Mouse (Mus musculus): ENCODE results near the gene Mas1.
"Not testable (repeated sequence)": the region's sequence is repeated elsewhere in the genome, so short reads cannot be mapped to it uniquely, and the experiment has no call there.

The Mas1 gene

DNA sequence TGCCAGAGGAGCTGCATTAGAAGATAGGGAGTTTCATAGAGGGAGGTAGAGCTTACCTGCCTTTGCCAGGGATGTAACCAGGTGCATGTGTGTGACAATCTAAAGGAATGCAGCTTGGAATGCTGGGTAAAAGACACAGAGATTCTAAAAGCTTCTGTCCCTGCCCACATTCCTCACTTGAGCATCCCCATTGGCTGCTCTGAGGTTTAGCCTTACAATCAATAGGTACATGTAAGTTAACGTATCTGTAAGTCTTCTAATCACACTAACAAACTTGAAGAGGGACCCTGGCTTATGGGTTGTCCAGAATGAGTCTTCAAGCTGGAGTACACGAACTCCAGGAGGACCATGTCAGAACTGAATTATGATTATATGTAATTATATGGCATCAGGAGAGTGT lies at the start of gene Mas1:
Mas1 (minus strand) TSS at position 101 of the 400 bp plus-strand sequence.
- no peak for DNase-seq (ENCODE audit: low read depth)

DNA sequence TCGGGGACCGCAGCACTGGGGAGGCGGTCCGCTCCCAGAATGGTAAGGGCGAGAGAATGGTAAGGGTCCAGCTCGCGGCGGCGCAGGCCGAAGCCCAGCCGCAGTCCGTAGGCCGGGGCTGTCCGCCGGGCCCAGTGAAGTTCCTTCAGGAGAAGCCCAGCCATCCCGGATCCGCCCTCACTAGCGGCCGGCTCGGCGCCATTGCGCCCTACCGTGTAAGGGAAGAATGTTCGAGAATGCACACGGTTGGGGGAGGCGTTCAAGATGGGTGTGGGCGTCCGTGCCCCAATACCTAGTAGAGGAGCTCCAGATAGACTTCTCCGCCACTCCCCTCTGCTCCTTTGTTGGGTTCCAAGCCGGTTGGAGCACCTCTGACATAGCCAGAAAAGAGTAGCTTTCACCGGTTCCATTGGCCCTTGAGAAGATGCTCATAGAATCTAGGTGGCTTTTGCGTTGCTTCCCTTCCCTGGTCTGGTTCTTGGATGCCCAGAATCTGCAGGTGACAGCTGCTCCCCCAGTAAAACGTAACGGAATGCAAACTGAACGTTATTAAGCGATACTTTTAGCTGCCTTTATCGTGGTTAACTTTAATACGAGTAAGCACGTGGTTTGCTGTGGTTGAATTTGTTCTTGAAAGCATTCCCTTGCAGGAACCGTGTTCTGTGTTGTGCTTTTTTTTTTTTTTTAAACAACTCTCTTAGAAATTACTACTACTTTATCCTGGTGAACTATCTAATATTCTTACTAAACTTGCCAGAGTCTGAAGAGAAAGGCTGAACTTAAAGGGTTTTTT lies 48.8 kb upstream of the Mas1 start:
- peak; percentile 67 for DNase-seq (ENCODE audit: low read depth)

DNA sequence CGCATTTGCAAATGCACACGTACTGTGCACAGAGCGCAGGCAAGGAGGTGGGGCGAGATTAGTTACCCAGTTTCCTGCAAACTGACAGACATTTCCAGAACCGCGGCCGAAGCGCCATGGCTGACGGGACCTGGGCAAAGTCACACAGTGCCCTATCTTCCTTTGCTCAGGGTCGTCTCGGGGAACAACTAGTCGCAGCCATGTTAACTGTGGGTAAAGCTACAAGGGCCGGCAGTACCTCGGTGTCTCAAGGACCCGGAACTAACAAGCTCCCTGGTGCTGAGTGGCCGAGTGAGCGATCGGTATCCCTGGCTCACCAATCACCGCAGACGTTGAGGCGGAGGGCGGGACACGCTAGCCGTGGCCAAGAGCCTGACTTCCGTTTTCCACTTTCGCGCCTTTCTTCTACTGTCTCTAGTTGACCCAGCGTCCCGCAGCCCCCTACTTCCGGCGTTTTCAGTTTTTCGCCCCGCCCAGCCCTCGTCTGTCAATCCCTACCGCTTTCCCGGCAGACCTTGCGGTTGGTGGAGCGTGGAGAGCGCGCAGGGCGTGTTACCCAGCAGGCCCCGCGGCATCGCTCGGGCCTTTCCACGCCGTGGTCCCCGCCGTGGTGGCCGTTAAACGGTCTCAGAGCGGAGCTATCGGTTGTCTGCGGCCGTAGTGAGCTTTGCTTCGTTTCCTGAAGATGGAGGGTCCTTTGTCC lies 48.1 kb upstream of the Mas1 start, which contains the start of gene Mrpl18:
Mrpl18 (minus strand) TSS at position 465 of the 703 bp plus-strand sequence.
- DNase-seq (ENCODE audit: low read depth): peak; percentile 99

DNA sequence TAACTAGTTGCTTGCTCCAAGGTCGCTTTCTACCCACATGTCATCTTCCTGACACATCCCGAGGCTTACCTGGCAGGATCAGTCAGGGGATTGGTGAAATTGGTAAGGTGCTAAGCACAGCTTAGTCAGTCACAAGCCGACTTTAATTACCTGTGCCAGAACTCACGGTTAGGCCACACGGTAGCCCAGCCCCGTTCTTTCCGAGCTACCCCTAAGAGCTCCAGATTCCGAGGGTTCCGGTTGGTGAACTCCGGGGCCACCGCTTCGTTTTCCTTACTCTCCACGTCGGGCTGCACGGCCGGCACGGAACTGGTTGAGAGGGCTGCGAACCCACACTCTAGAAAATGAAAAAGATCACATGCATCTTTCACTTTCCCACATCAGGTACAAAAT lies 47.5 kb upstream of the Mas1 start, which contains the start of gene Tcp1:
Tcp1 (plus strand) TSS at position 214 of the 393 bp plus-strand sequence.
- no peak for DNase-seq (ENCODE audit: low read depth)

DNA sequence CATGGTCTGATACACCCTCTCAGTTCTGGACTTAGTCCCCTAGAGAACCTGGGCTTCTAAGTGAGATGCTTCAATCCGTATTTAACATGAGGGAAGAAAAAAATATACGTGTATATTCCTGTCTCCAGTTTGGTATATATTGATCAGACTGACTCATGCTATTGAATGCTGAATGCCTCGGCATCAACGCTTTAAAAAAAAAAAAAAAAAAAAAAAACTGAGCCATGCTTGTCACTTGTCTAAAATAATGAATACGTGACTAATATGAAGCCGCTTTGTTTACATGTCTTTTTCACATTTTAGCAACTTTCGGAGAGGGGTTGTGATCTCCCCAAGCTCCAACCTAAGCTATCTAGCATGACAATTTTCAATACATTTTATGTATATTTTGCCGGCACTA lies 42.4 kb upstream of the Mas1 start:
- no peak for DNase-seq (ENCODE audit: low read depth)

DNA sequence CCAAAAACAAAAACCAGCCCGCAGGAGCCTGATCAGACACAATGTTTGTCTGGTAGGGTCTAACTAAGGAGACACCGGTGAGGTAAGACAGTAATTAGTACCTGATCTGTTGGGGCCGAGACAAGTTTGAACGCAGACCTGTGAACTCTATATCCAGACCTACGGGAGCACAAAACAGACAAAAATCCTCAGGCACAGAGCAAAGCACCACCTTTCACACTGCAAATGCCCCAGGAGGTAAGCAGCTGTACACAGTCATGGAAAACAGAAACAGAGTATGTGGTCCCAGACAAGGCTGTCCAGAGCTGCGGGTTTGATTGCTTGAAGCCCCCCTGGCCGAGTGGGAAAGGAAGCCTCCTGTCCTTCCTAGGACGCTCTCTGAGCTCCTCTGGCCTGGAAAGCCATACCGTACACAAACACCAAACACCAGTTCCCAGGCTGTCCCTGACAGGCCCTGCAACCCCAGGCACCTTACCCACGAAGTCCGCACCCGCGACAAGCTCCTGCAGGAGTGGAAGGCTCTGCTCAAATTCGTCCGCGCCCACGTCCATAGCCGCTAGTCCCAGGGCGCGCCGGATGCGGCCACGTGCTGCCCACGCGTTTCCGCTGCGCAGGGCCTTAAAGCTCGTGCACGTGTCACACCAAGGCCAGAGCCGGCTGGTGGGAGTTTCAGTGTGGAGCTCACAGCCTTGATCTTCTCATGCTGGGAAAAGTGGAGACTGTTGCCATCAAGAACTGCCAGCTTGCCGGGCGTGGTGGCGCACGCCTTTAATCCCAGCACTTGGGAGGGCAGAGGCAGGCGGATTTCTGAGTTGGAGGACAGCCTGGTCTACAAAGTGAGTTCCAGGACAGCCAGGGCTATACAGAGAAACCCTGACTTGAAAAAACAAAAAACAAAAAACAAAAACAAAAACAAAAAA lies 41.7 kb upstream of the Mas1 start, which contains the start of gene Pnldc1:
Pnldc1 (minus strand) TSS at position 870 of the 920 bp plus-strand sequence.
- no peak for DNase-seq (ENCODE audit: low read depth)

DNA sequence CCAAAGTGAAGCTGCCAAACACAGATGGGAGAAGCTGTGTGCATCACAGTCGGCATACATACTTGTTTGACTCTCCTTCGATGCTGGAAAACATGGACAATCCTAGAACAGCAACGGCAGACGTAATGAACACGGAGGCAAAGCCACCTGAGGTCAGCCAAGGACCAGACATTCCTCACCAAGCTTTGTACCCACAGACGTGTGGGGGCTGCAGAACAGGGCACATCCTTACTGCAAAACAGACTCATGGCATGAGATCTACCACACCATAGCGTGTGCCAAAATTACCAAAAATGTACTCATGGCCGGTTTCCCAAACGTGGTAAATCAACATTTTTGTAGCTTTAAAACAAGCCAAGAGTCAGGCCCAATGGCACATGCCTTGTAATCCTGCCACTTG lies 38.5 kb upstream of the Mas1 start:
- DNase-seq (ENCODE audit: low read depth): peak; percentile 28

DNA sequence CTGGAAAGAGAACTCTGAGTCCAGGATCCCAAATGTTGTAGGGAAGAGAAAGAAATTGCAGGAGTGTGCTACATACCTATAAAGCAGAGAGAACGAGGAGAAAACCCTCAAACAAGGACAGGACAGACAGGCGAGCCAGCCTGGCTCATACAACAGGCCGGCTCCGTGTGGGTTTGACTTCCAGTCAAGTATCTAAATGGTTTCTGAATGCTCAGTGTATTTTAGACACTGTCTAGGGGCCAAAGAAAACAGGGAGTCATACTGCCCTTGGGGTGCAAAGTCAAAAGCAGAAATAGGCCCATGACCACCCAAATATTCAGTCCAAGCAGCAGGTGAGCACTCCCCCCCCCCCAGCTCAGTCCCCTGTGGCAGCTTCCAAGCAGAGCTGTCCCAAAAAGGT lies 37.9 kb upstream of the Mas1 start:
- DNase-seq (ENCODE audit: low read depth): no peak

DNA sequence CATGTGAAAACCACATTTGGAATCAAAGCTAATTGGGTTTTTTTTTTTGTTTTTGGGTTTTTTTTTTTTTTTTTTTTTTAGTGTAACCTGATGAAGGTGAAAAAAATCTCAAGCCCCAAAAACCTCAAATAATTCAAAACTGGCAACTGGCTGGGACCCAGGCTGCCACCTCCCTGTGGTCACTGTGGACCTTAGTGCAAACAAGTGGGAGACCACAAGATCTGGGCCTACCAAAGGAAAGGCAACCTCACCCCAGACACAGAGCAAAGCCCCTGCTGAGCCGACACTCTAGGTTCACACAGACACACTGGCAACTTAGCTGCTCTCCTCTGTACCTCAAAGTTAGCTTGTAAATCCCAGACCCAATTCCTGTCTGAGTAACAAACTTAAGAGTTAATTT lies 36.4 kb upstream of the Mas1 start:
- DNase-seq (ENCODE audit: low read depth): no peak

DNA sequence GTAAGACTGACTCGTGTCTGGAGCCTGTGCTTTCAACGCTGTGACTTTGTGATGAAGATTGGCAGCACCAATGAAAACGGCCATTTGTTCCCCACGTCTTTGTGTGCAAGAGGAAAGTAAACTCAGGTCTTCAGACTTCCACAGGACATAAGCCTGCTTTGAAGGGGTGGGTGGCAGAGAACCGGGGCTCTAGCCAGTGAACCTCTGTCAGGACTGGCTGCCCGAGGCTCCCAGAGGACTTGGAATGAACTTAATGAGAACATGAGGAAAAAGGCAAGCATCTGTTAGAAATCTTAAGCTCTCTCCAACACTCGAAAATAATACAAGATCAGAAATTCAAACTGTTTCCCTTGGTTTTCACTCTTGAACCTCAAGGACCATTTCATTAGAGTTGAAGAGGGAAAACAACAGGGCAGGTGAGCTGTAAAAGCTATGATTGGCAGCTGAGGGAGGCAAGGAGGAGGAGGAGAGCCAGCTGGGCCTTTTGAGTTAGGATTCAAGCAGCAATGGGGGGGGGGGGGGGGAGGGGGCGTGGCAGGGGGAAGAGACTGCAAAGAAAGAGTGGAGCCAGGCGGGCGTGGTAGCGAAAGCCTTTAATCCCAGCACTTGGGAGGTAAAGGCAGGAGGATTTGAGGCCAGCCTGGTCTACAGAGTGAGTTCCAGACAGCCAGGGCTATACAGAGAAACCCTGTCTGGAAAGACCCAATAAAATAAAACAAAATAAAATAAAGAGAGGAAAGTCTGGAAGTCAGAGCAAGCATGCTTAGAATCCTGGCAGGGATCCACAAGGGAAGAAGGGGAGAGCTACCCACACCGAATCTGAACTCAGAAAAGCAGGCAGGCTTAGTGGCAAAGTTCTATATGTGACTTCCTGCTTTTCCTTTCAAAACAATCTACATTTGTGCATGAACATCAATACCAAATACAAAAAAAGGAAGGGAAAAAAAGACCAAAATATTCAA lies 35.7 kb upstream of the Mas1 start:
- no peak for DNase-seq (ENCODE audit: low read depth)

DNA sequence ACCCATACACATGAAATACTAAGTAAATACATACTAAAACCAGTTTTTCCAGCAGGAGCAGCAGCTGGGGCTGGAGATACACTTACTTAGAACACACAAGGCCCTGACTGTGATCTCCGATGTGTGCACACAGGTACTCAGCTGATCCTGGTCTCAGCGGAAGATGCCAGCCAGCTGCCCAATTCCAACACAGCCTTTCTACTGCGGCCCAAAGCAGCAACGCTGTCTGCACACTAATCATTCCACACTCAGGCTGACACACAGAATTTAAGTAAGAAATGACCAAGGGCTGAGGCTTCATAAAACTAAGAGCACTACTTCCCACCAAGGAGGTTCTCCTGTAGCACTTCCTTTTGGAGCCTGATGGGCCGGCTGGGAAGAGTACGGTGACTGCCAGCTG lies 34.3 kb upstream of the Mas1 start:
- no peak for DNase-seq (ENCODE audit: low read depth)

DNA sequence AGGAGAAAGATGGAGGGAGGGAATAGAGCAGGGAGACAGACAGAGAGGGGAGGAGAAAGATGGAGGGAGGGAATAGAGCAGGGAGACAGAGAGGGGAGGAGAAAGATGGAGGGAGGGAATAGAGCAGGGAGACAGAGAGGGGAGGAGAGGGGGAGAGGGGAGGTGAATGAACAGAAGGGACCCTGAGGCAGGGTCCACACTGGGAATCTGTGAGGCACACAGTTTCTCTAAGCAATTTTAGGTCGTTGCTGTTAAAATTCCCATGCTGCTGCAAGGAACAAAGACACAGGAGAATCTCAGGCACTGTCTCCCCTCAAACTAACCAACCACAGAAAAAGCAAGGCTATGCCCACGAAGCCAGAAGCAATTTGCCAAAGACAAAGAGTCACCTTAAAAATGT lies 30.7 kb upstream of the Mas1 start:
- not testable (repeated sequence) for DNase-seq (ENCODE audit: low read depth)

DNA sequence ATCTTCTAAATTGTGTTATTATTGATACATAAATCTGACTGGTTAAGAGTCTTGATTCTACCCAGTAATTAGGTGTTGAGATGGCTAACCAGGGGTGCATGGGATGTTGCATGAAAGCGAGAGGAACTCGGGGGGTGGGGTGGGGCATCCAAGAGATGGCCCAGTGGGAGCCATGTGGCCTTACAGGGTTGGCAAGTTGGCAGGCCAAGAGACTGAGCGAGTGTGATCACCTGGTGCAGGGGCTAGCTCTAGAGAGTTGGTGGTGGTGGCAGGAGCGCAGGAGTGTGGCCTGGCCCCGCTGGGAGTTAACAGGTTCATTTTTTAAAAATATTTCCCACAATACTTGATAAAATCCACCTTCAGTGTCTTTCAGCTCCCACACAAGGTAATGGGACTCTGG lies 29.7 kb upstream of the Mas1 start:
- no peak for DNase-seq (ENCODE audit: low read depth)

DNA sequence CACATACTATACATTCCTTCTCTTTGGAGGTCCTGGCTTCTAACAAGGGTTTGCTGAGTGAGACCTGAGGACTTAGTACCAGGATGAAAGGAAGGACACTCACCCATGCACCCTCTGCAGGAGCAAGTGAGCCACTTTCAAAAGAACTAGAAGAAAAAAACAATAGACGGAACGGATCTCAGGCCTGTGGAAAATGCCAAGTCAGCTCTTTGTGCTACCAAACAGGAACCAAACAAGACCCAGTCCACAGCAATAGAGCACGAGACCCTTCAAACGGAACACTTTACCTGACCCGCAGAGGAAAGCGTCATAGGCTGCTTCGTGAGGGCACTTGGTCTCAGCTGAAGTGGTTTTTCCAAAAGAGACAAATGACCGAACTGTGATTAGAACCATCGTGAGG lies 24.1 kb upstream of the Mas1 start:
- no peak for DNase-seq (ENCODE audit: low read depth)

DNA sequence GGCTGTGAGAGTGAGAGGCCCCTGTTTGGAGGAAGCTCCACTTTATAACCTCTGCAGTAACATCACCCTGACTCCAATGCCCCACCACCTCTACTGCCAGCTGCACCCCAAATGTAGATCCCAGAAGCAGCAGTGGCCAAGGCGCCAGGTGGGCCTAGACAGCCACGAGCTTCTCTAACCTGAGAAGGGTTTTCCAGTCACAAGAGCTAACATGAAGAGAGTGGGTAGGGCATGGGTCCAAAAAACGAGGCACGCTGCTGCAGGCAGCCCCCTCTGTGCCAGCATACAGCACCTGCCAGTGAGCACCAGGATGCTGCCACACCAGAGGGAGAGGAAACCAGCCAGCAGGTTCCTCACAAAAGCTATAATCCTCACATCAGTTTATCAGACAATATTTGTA lies 23.1 kb upstream of the Mas1 start:
- no peak for DNase-seq (ENCODE audit: low read depth)

DNA sequence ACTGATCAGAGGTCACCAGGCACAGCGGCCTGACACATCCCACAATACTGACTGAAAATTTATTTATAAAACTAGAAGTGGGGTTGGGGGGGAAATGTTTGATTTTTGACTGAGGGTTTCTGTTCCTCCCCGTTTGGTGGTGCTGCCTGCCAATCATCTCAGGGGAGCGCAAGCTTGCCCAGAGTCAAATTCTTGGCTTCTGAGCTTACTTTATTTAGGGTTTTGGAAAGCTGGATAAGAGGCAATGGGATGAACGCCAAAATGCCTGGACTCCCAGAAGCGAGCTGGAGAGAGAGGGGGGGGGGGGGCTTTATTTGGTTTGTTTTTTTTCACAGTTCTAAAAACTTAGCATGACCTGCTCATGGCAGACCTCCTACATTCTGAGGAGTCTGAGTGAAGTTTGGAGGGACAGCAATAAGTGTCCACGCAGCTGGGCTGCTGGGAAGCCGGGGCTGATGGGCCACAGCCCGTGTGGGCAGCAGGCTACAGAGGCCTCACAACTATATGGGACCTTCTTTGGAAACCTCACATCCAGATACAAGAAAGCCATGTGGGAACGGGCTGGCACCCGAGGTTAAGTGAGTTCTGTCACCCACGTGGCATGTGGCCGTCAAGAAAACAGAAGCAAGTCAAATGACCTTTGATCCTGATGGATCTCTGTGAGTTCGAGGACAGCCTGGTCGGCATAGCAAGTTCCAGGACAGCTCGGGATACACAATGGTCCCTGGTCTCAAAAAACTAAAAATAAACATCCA lies 19.3 kb upstream of the Mas1 start:
- DNase-seq (ENCODE audit: low read depth): peak; percentile 81

DNA sequence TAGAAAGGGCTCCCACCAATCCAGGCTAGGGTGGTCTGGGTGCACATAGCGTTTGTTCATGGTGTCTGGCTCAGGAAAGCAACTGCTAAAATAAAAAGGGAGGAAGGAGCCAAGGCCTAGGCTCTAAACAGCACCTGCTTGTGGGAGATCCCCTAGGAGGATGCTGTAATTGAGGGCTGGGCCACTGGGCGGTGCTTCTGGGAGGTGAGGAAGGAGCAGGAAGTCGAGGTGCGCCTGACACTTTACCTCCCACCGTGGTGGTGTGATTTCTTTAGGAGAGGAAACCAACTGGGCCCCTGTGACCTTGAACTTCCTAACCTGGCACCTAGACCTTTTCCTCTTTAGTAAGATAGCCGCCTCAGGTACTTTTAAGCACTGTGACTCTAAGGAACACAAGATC lies 18.7 kb upstream of the Mas1 start:
- DNase-seq (ENCODE audit: low read depth): no peak

DNA sequence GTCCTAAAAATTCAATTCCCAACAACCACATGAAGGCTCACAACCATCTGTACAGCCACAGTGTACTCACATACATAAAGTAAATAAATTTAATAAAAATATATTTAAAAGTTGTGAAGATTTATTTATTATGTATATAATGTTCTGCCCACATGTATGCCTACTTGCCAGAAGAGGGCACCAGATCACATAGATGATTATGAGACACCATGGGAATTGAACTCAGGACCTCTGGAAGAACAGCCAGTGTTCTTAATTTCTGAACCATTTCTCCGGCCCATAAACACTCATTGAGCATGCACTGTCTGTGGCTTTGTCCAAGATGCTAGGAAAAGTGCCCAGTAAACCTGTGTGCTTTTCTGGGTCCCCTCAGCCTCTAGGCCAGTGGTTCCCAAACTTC lies 13.3 kb upstream of the Mas1 start:
- DNase-seq (ENCODE audit: low read depth): peak; percentile 53

DNA sequence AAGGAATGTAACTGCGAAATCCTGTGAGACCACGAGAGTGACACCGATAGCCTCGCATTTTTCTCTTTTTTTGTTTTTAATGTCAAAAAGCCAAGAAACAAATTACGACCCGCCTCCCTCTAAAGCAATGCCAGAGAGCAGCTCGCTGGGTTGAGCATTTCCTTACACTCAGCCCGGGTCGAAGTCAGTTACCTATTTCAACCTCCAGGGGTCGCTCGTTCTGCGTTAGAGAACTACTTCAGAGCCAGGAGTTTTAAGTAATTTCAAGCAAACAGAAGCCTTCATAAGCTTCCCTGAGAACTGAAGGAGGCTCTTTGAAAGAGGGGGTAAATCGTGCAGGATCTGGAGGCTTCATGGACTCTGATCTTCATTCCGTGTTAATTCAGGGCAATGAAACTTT lies 12.2 kb upstream of the Mas1 start:
- DNase-seq (ENCODE audit: low read depth): peak; percentile 92

DNA sequence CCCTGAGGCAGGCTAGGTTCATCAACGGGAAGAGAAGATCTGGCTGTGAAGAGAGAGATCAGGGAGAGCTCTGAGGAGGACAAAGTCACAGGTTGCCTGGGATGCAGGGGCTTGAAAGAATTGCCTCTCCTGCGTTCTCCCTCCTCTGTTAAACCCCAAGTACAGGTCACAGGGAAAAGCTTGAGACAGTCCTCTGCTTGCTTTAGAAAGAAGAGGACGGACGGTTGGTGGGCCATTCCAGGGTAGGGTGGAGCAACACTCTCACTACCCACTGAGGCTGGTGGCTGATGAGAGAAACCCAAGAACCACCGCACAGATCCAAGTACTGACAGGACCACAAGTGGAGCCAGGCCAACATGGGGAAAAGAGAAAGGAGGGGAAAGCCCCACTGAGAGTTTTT lies 7.8 kb upstream of the Mas1 start, which contains the start of gene Mrgprh:
Mrgprh (plus strand) TSS at position 301 of the 400 bp plus-strand sequence.
- DNase-seq (ENCODE audit: low read depth): no peak
